Mouse (Mus musculus): ENCODE data around the gene Vwa2. TPM values are rescaled to one million over a fixed set of nuclear protein-coding genes. Genes with fewer than 3 reads are reported as not detected.

Gene Vwa2
- total and polyA plus RNA-seq, 3 experiments: not detected

GRCm38 (mm10) chr19:56946727-56947126 lies 72.7 kb downstream of the Vwa2 start:
- no peaks in the 10 kb centered on the region for H3K27me3 ChIP-seq (ENCODE audit: control insufficient read depth in 1 of 2, insufficient read depth in 2 of 2, low read length in 2 of 2)
- H3K36me3 ChIP-seq (ENCODE audit: control insufficient read depth in 1 of 2, insufficient read depth in 2 of 2, low read length in 2 of 2): no peaks in the 10 kb centered on the region
- no peak overlapping the region for H3K27ac ChIP-seq (ENCODE audit: control insufficient read depth, low read depth, low read length)
- H3K4me1 ChIP-seq (ENCODE audit: control insufficient read depth in 1 of 2, insufficient read depth in 2 of 2, low read length in 2 of 2): no peaks in the 10 kb centered on the region
- H3K79me2 ChIP-seq (ENCODE audit: control insufficient read depth, insufficient read depth, low read length, poor library complexity): no peaks in the 10 kb centered on the region
- H3K9me3 ChIP-seq (replicated peaks; ENCODE audit: insufficient read depth, low read length): no peaks in the 10 kb centered on the region
- no peak for DNase-seq (ENCODE audit: low read depth, low spot score)
- TF ChIP-seq USF2 (IDR thresholded peaks at IDR 0.05; ENCODE audit: borderline replicate concordance in 1 of 2, insufficient read depth in 1 of 2, low read depth in 1 of 2, low read length in 2 of 2): no peak
- no peak for TF ChIP-seq ZKSCAN1 (IDR thresholded peaks at IDR 0.05; ENCODE audit: low read depth, low read length)
- TF ChIP-seq MEF2A (IDR thresholded peaks at IDR 0.05; ENCODE audit: extremely low read depth, insufficient replicate concordance, low read depth, low read length, poor library complexity, severe bottlenecking): no peak
- no peak for TF ChIP-seq ZNF384 (IDR thresholded peaks at IDR 0.05; ENCODE audit: low read depth, low read length)
- no peak overlapping the region for H3K9ac ChIP-seq (ENCODE audit: control insufficient read depth, low read depth, low read length, poor library complexity, severe bottlenecking)
- no peak overlapping the region for H3K4me3 ChIP-seq (ENCODE audit: control insufficient read depth in 1 of 2, insufficient read depth in 1 of 2, low read depth in 2 of 2, low read length in 2 of 2)

GRCm38 (mm10) chr19:56947971-56948610 lies 74.0 kb downstream of the Vwa2 start:
- H3K4me1 ChIP-seq (ENCODE audit: control insufficient read depth in 1 of 2, insufficient read depth in 2 of 2, low read length in 2 of 2): no peaks in the 10 kb centered on the region
- no peaks in the 10 kb centered on the region for H3K79me2 ChIP-seq (ENCODE audit: control insufficient read depth, insufficient read depth, low read length, poor library complexity)
- H3K9ac ChIP-seq (ENCODE audit: control insufficient read depth, low read depth, low read length, poor library complexity, severe bottlenecking): no peak overlapping the region
- H3K36me3 ChIP-seq (ENCODE audit: control insufficient read depth in 1 of 2, insufficient read depth in 2 of 2, low read length in 2 of 2): no peaks in the 10 kb centered on the region
- H3K9me3 ChIP-seq (replicated peaks; ENCODE audit: insufficient read depth, low read length): no peaks in the 10 kb centered on the region
- TF ChIP-seq JUND (IDR thresholded peaks at IDR 0.05; ENCODE audit: low read depth, low read length) (no peak), USF2 (IDR thresholded peaks at IDR 0.05; ENCODE audit: borderline replicate concordance in 1 of 2, insufficient read depth in 1 of 2, low read depth in 1 of 2, low read length in 2 of 2) (no peak), ETS1 (IDR thresholded peaks at IDR 0.05; ENCODE audit: low read depth, low read length) (no peak)
- no peak overlapping the region for H3K4me3 ChIP-seq (ENCODE audit: control insufficient read depth in 1 of 2, insufficient read depth in 1 of 2, low read depth in 2 of 2, low read length in 2 of 2)
- no peaks in the 10 kb centered on the region for H3K27me3 ChIP-seq (ENCODE audit: control insufficient read depth in 1 of 2, insufficient read depth in 2 of 2, low read length in 2 of 2)
- no peak for DNase-seq (ENCODE audit: low read depth, low spot score)
- H3K27ac ChIP-seq (ENCODE audit: control insufficient read depth, low read depth, low read length): no peak overlapping the region

- Histone ChIP-seq H3K9me3 (replicated peaks; ENCODE audit: insufficient read depth, low read length) (no peaks in the 10 kb centered on the region), H3K4me3 (ENCODE audit: control insufficient read depth in 1 of 2, insufficient read depth in 1 of 2, low read depth in 2 of 2, low read length in 2 of 2) (no peak overlapping the region), H3K9ac (ENCODE audit: control insufficient read depth, low read depth, low read length, poor library complexity, severe bottlenecking) (no peak overlapping the region), H3K27me3 (ENCODE audit: control insufficient read depth in 1 of 2, insufficient read depth in 2 of 2, low read length in 2 of 2) (no peaks in the 10 kb centered on the region), H3K4me1 (ENCODE audit: control insufficient read depth in 1 of 2, insufficient read depth in 2 of 2, low read length in 2 of 2) (no peaks in the 10 kb centered on the region), H3K27ac (ENCODE audit: control insufficient read depth, low read depth, low read length) (no peak overlapping the region), H3K79me2 (ENCODE audit: control insufficient read depth, insufficient read depth, low read length, poor library complexity) (no peaks in the 10 kb centered on the region), H3K36me3 (ENCODE audit: control insufficient read depth in 1 of 2, insufficient read depth in 2 of 2, low read length in 2 of 2) (no peaks in the 10 kb centered on the region)
- no peak for TF ChIP-seq CTCF (IDR thresholded peaks at IDR 0.05 in 2 of 3, conservative IDR thresholded peaks at IDR 0.05 in 1 of 3; ENCODE audit: control insufficient read depth in 1 of 3, insufficient read depth in 1 of 3, low read depth in 2 of 3, low read length in 3 of 3, poor library complexity in 1 of 3, severe bottlenecking in 1 of 3)
- no peak for TF ChIP-seq TAL1 (IDR thresholded peaks at IDR 0.05; ENCODE audit: low read length)
- TF ChIP-seq ZNF384 (IDR thresholded peaks at IDR 0.05; ENCODE audit: low read depth, low read length): no peak
- TF ChIP-seq NRF1 (IDR thresholded peaks at IDR 0.05; ENCODE audit: insufficient read depth, low read depth, low read length, poor library complexity, severe bottlenecking): no peak
- TF ChIP-seq E2F4 (IDR thresholded peaks at IDR 0.05; ENCODE audit: borderline replicate concordance, low read depth, low read length): no peak
- no peak for TF ChIP-seq MXI1 (IDR thresholded peaks at IDR 0.05; ENCODE audit: low read depth, low read length)
- TF ChIP-seq SMC3 (IDR thresholded peaks at IDR 0.05; ENCODE audit: low read depth, low read length): no peak
- no peak for TF ChIP-seq TBP (IDR thresholded peaks at IDR 0.05; ENCODE audit: low read depth, low read length)
- no peak for TF ChIP-seq ZMIZ1 (IDR thresholded peaks at IDR 0.05; ENCODE audit: low read depth, low read length)
- TF ChIP-seq MAFK (IDR thresholded peaks at IDR 0.05; ENCODE audit: borderline replicate concordance, low read depth, low read length): no peak
- no peak for TF ChIP-seq MAX (IDR thresholded peaks at IDR 0.05; ENCODE audit: low read length)
- no peak for TF ChIP-seq USF1 (IDR thresholded peaks at IDR 0.05; ENCODE audit: low read depth, low read length)
- no peak for TF ChIP-seq MEF2A (IDR thresholded peaks at IDR 0.05; ENCODE audit: extremely low read depth, insufficient replicate concordance, low read depth, low read length, poor library complexity, severe bottlenecking)
- no peak for TF ChIP-seq CHD1 (IDR thresholded peaks at IDR 0.05; ENCODE audit: low read depth, low read length)
- no peak for TF ChIP-seq EP300 (IDR thresholded peaks at IDR 0.05; ENCODE audit: low read depth in 1 of 2, low read length in 2 of 2)
- no peak for TF ChIP-seq NELFE (IDR thresholded peaks at IDR 0.05; ENCODE audit: low read depth, low read length)
- no peak for DNase-seq (ENCODE audit: low read depth, low spot score)
These were observed 75.8 kb downstream of the Vwa2 start for GRCm38 (mm10) chr19:56949868-56950267.

Measured in MEL (cell line).